Mouse (Mus musculus) stomach, embryonic 14.5 days (tissue): ENCODE data around the gene Vps25. TPM values are rescaled to one million over a fixed set of nuclear protein-coding genes. Genes with fewer than 3 reads are reported as not detected.

ENCODE experiments used
- ATAC-seq: fragments of 200-750 bp; cut with Nextera tagmentation; 2 replicates; pipeline ENCODE4 v1.8.0; 2017; ENCODE audit warnings: low read depth, moderate TSS enrichment; ENCODE audit not compliant: insufficient number of reproducible peaks, insufficient read depth, low FRiP score
- H3K27ac ChIP-seq: fragments of 300-500 bp; sonication (generic); 2 replicates; pipeline ENCODE4 v1.5.1; 2014; ENCODE audit warnings: mild to moderate bottlenecking, low read length, moderate library complexity, mixed read lengths
- H3K27me3 ChIP-seq: fragments of 300-500 bp; sonication (generic); 2 replicates; pipeline ENCODE4 v1.6.1; 2014; ENCODE audit warnings: low read length, control low read depth, mixed read lengths; ENCODE audit not compliant: control insufficient read depth, insufficient read depth
- H3K36me3 ChIP-seq: fragments of 300-500 bp; sonication (generic); 2 replicates; pipeline ENCODE4 v1.6.1; 2014; ENCODE audit warnings: mild to moderate bottlenecking, control low read depth, low read length, moderate library complexity, mixed read lengths; ENCODE audit not compliant: control insufficient read depth, insufficient read depth
- H3K4me1 ChIP-seq: fragments of 300-500 bp; sonication (generic); 2 replicates; pipeline ENCODE4 v1.6.1; 2014; ENCODE audit warnings: low read length, control low read depth, mixed read lengths; ENCODE audit not compliant: control insufficient read depth, insufficient read depth
- H3K4me2 ChIP-seq: fragments of 300-500 bp; sonication (generic); replicated peaks from 2 replicates; pipeline ENCODE4 v1.6.1; 2014; ENCODE audit warnings: low read depth, low read length, control low read depth
- H3K4me3 ChIP-seq: fragments of 300-500 bp; sonication (generic); 2 replicates; pipeline ENCODE4 v1.5.1; 2014; ENCODE audit warnings: low read depth, low read length, control low read depth
- H3K9ac ChIP-seq: fragments of 300-500 bp; sonication (generic); replicated peaks from 2 replicates; pipeline ENCODE4 v1.6.1; 2014; ENCODE audit warnings: low read depth, mild to moderate bottlenecking, control low read depth, low read length, moderate library complexity, mixed read lengths
- H3K9me3 ChIP-seq: fragments of 300-500 bp; sonication (generic); 2 replicates; pipeline ENCODE4 v1.6.1; 2016; ENCODE audit warnings: low read depth, low read length, control low read depth; ENCODE audit not compliant: control insufficient read depth
- WGBS: fragments of 180-500 bp; shearing (Covaris S2); extraction: QIAGEN DNeasy Blood & Tissue Kit; methylation state at CpG from one replicate; pipeline ENCODE4 v1.1.7; 2014; 5-methylcytosine and 5-hydroxymethylcytosine counted together
- polyA plus RNA-seq: library from polyadenylated mRNA; unstranded; fragments of >200 nt; fragmentation: Nextera tagmentation; extraction: Ambion mirVana; gene quantifications from 2 replicates; pipeline ENCODE4 v1.2.1, GENCODE M21; 2014

Vps25 gene
- polyA plus RNA-seq, 1 experiment from 2014 or later, result 154 TPM

GRCm38 (mm10) chr11:101283805-101284204 is 30.3 kb downstream of the Vps25 start:
- 61% methylated on average over 4 of the region's 4 CpGs for WGBS
- no peak overlapping the region for H3K9ac ChIP-seq
- no peak for ATAC-seq

GRCm38 (mm10) chr11:101287306-101287705 is 33.8 kb downstream of the Vps25 start:
- Histone ChIP-seq H3K4me2 (no peak overlapping the region), H3K9me3 (no peaks in the 10 kb centered on the region), H3K27me3 (no peaks in the 10 kb centered on the region), H3K27ac (no peak overlapping the region), H3K36me3 (peaks cover 22% of the 10 kb centered on the region), H3K9ac (no peak overlapping the region), H3K4me3 (no peak overlapping the region), H3K4me1 (0 out of 2 replicates have a peak, but pooled peaks cover 3% of the 10 kb centered on the region)
- 83% methylated on average over 9 of the region's 9 CpGs for WGBS
- no peak for ATAC-seq

More at GRCm38 (mm10) chr11:101283805-101284204, 30.3 kb downstream of the Vps25 start:
- Histone ChIP-seq H3K27ac (no peak overlapping the region), H3K4me2 (no peak overlapping the region), H3K9me3 (no peaks in the 10 kb centered on the region), H3K36me3 (peaks cover 3% of the 10 kb centered on the region; the same call in 1 of the 2 replicates), H3K4me3 (no peak overlapping the region), H3K4me1 (peaks cover 3% of the 10 kb centered on the region; the same call in 1 of the 2 replicates), H3K27me3 (no peaks in the 10 kb centered on the region)

- 93% methylated on average over 8 of the region's 8 CpGs for WGBS
- no peaks in the 10 kb centered on the region for H3K27me3 ChIP-seq
- no peak overlapping the region for H3K4me2 ChIP-seq
- ATAC-seq, result no peak
- H3K4me1 ChIP-seq, result no peaks in the 10 kb centered on the region
- no peak overlapping the region for H3K9ac ChIP-seq
- H3K27ac ChIP-seq, result no peak overlapping the region
- H3K4me3 ChIP-seq, result no peak overlapping the region
- H3K9me3 ChIP-seq, result no peaks in the 10 kb centered on the region
- peaks cover 42% of the 10 kb centered on the region for H3K36me3 ChIP-seq
Observed at GRCm38 (mm10) chr11:101291231-101291630, 37.7 kb downstream of the Vps25 start.

- Histone ChIP-seq H3K27me3 (no peaks in the 10 kb centered on the region), H3K9ac (no peak overlapping the region), H3K27ac (no peak overlapping the region), H3K4me2 (no peak overlapping the region), H3K4me3 (no peak overlapping the region), H3K4me1 (no peaks in the 10 kb centered on the region), H3K36me3 (peaks cover 42% of the 10 kb centered on the region), H3K9me3 (no peaks in the 10 kb centered on the region)
- WGBS, result 93% methylated on average over 8 of the region's 8 CpGs
- ATAC-seq, result no peak
Observed at GRCm38 (mm10) chr11:101295191-101295590, 41.7 kb downstream of the Vps25 start.

- 65% methylated on average over 7 of the region's 7 CpGs for WGBS
- no peak for ATAC-seq
- peaks cover 14% of the 10 kb centered on the region for H3K36me3 ChIP-seq
Observed at GRCm38 (mm10) chr11:101300881-101301280, 47.4 kb downstream of the Vps25 start.

GRCm38 (mm10) chr11:101301299-101302003 is 47.9 kb downstream of the Vps25 start:
- Histone ChIP-seq H3K27ac (no peak overlapping the region), H3K9ac (peak overlapping the region; percentile 74), H3K4me1 (peaks cover 12% of the 10 kb centered on the region), H3K4me3 (peak overlapping the region; percentile 86), H3K4me2 (peak overlapping the region; percentile 98), H3K27me3 (no peaks in the 10 kb centered on the region), H3K36me3 (peaks cover 13% of the 10 kb centered on the region), H3K9me3 (no peaks in the 10 kb centered on the region)
- 14% methylated on average over 26 of the region's 26 CpGs for WGBS
- no peak for ATAC-seq

More at GRCm38 (mm10) chr11:101300881-101301280, 47.4 kb downstream of the Vps25 start:
- H3K4me3 ChIP-seq, result peak overlapping the region; percentile 86; the same call in 1 of the 2 replicates
- peaks cover 12% of the 10 kb centered on the region for H3K4me1 ChIP-seq
- peak overlapping the region; percentile 98 for H3K4me2 ChIP-seq
- no peaks in the 10 kb centered on the region for H3K27me3 ChIP-seq
- H3K9me3 ChIP-seq, result no peaks in the 10 kb centered on the region
- no peak overlapping the region for H3K27ac ChIP-seq
- no peak overlapping the region for H3K9ac ChIP-seq

GRCm38 (mm10) chr11:101302004-101302798 is 48.7 kb downstream of the Vps25 start, which contains the start of gene Becn1:
Becn1 (minus strand) TSS chr11:101302286.
- Histone ChIP-seq H3K9ac (peak within 1 kb of the TSS; percentile 74), H3K4me1 (peaks cover 12% of the 10 kb centered on the region), H3K36me3 (peaks cover 13% of the 10 kb centered on the region), H3K27me3 (no peaks in the 10 kb centered on the region), H3K9me3 (no peaks in the 10 kb centered on the region), H3K4me2 (peak within 1 kb of the TSS; percentile 98), H3K27ac (no peak within 1 kb of the TSS), H3K4me3 (peak within 1 kb of the TSS; percentile 86)
- ATAC-seq, result peak; percentile 92
- 5% methylated on average over 39 of the region's 39 CpGs for WGBS

- no peak for ATAC-seq
- no peaks in the 10 kb centered on the region for H3K9me3 ChIP-seq
- no peak overlapping the region for H3K9ac ChIP-seq
- no peaks in the 10 kb centered on the region for H3K27me3 ChIP-seq
- no peak overlapping the region for H3K27ac ChIP-seq
- H3K36me3 ChIP-seq, result no peaks in the 10 kb centered on the region
- no peak overlapping the region for H3K4me2 ChIP-seq
- 24% methylated on average over 5 of the region's 5 CpGs for WGBS
- H3K4me3 ChIP-seq, result no peak overlapping the region
- H3K4me1 ChIP-seq, result no peaks in the 10 kb centered on the region
Observed at GRCm38 (mm10) chr11:101307744-101308143, 54.2 kb downstream of the Vps25 start.
